Mouse (Mus musculus) heart, postnatal 36 days (tissue): Measurements from ENCODE around the gene Dcaf17. TPM values are rescaled to one million over a fixed set of nuclear protein-coding genes. Genes with fewer than 3 reads are reported as not detected.

Experiments
- DNase-seq, 2 experiments: peaks; one replicate each; pipeline ENCODE4 v3.0.0; 2021 to 2022
- intact Hi-C: fragments of 180-260 bp; cut with DNase I; formaldehyde crosslinking; loops from one replicate; pipeline ENCODE4 v1.15.1; 2025
- total RNA-seq, 2 experiments: library from RNA; stranded (reverse); gene quantifications; 2 replicates each; pipeline ENCODE4 v1.2.3; 2021

Gene Dcaf17
- total RNA-seq, 2 experiments from 2014 or later, result 5.0 to 5.2 TPM

DNA sequence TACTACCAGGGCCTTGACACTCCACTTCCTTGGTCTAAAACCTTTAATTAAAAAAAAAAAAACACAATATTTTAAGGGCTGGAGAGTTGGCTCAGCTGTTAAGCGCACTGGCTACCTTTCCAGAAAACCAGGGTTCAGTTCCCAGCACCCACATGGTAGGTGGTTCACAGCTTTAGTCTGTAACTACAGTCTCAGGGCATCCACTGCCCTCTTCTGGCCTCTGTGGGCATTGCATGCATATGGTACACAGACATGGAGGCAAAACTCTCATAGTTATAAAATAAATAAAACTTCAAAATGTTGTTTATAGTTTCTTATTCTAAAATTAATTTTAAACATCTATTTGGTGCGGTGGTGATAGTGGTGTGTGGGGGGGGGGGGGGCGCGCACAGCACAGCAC is 61.0 kb downstream of the Dcaf17 start:
- intact Hi-C loops, result no loop called here
- no peak for DNase-seq

DNA sequence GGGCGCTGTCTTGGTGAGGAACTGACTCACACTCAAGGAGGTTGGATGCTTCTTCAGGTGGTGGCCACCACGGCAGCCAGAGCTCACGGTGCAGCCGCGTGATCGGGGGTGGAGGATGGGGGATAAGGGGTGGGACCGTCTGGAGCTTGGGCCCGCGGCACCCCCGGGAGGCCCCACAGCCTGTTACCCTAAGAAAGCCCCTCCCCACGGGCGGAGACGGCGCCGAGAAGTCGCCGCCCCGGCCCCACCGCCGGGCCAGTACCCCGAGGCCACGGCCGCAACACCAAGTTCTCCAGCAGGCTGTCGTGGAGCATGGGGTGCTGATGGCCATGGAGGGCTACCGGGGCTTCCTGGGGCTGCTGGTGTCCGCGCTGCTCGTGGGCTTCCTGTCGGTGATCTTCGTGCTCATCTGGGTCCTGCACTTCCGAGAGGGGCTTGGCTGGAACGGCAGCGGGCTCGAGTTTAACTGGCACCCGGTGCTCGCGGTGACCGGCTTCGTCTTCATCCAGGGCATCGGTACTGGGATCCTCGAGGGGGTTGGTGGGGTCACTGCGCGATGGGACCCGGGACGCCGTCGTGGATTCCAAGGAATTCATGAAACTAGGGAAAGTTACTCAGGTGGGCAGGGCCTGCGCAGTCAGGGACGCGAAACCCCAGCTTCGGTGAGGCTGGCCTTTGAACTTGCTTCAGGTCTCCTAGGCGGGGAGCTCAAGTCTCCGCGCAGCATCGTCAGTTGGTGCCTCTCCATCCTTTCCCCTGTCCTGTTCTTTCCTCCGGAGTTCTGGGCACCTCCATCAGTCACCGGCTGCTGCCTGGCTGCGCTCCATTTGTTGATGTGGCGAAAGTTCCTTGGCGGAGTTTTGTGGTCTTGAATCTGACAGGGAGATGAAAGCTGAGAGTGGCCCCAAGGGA is 62.9 kb downstream of the Dcaf17 start, which contains the start of gene Cybrd1:
Gene Cybrd1, plus strand, starts transcription at position 127 of the 912 bp plus-strand sequence.
- peak; percentile 57 to 61 for DNase-seq
- intact Hi-C loops, result no loop called here

DNA sequence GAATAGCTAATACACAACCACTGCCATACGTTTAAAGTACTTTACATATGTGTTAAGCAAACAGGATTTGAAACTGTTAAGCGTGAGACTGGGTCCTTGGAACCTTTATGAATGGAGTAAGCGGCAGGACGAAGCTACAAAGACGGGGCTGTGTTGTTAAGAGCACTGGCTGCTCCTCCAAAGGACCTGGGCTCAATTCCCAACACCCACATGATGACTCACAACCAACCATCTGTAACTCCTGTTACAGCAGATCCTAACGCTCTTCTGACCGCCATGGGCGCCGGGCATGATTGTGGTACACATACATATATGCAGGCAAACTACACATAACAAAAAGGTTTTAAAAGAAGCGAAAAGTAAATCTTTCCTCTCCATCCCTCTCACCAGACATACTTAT is 65.7 kb downstream of the Dcaf17 start:
- DNase-seq, result no peak
- intact Hi-C loops, result no loop called here

DNA sequence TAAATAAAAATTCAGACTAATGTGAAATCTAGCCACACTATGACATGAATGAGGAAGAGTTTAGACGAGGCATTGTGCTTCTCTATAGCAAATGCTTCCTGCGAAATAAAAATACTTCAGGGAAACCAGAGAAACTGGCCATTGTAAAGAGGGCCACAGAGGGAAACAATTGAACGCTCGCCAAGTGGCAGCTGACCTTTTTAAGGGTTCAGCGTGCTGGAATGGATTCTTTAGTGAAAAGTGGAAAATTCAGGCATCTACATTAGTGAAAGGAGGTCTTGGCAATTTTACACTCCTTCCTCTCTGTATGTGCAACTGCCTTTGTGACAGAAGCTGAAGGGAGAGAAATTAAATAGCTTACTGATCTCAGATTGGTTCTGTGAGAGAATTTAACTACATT is 66.3 kb downstream of the Dcaf17 start:
- DNase-seq, result no peak
- intact Hi-C loops, result no loop called here

DNA sequence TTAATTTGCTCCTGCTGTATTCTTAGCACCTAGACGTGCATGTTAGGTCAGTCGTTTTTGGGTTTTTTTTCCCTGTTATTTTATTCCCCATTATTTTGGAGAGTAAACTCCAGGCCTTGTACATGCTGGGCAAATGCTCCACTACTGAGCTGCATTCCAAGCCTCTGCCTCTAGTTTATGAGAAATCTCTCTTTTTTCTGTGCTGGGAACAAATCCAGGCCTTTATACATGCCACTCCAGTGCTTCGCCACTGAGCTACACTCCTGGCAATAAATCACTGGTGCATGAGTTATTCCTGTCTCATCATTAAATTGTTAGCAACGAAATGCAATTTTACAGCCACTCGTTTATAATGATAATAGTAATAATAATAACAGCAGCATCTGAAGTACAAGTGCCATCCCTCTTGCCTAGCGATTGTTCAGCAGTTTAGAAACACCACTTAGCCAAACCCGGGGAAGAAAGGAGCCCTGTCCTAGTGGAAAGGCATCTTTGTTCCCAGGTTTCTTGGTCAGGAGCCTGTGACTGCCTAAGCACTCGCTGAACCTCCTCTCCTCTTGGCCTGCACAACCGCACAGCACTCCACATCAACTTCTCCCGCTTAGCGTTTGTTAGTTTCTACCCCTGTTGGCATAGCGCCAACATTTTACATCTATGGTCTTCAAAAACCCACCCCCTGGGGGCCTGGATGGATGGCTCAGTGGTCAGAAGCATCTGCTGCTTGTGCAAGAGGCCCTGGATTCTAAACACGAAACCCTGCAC is 67.3 kb downstream of the Dcaf17 start:
- intact Hi-C loops, result no loop called here
- DNase-seq, result no peak

DNA sequence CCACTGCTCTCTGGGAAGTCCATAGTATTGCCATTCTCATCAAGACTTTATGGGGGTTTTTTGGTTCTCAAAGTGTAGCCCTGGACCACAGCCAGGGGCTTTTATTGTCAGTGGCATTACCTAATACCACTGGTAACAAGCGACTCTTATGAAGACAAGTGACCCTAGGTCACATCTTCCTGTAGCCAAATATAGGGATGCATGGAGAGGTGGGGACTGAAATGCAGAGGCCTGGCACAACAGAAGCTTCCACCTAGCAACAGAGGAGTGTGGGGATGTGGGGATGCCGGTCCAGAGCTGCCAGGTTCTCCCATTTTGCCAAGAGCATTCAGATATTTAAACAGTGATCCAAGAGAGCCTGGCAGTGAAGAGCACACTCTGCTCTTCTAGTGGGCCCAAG is 68.5 kb downstream of the Dcaf17 start:
- intact Hi-C loops, result no loop called here
- no peak for DNase-seq

DNA sequence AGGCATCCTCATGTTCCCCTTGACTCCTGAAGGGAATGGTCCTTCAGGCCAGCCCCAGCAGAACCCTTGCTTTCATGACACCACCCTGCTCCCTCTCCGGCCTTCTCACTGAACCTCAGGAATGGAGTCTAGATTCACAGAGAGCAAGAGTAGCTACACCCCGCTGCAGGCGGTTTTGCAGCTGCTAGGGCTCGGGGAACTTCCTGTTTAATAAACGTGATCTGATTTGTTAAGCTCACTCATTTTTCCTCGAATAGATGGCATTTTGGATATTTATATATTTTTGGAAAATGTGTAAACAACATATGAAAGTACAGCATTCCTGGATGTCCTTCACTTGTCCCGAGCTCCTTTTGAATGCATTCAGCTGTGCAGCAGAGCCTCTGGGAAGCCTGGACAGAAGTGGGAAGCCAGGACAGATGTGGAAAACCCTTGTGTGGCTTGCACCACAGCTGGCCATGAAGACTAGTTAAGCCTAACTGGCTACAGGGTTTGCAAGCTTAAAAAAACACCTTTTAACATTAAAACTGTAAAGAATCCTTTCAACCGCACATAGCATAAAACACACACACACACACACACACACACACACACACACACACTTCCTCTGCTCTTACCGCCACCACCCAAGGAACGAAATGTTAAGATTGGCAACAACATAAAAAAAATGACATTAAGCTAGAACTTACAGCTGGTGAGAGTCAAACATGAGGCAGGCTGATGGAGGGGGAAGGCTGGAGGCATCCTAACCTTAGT is 72.8 kb downstream of the Dcaf17 start:
- DNase-seq, result no peak
- intact Hi-C loops, result no loop called here

DNA sequence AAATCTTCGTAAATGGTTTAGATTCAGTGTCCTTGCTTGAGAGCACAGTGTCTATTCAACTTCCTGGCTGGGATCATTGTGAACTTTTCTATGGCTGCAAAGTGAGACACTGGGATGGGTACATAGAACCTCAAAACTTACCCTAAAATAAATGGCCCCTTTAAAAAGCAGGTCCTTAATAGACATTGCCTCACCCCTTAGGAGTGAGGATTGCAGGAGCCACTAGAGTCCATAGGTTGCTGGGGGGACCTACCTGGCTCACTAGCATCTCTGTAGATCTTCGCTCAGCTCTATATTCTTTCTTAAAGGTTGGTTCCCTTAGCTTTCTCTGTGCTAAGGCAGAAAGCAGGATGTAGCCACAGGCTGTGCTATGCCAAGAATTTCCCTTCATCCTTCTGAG is 75.2 kb downstream of the Dcaf17 start:
- intact Hi-C loops, result no loop called here

DNA sequence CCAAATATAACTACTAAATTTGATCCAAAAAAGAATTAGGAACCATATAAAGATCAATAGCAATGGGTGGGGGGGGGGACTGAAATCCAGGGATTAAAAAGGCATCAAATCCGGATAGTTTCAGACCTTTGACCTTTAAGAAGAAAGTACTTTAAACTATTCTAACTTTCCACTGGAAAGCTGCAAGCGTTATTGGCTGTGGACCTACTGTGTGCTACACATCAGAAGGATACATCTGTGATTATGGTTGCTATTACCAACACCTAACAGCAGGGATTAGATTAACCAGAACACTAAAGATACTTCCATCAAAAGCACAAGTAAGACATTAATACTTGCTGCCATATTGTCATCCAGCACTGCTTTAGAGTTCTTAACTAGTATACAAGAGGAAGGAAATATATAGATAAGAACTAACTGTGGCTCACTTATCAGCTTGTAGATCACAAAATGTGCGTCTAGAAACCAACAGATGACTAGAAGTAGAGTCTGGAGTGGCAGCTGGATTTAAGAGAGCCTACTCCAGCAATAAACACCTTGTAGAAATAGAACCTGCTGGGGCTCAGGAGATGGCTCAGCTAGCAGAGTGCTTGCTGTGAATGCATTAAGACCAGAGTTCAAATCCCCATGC is 76.9 kb downstream of the Dcaf17 start:
- intact Hi-C loops, result no loop called here
- no peak for DNase-seq

More for the DNA sequence above, 75.2 kb downstream of the Dcaf17 start:
- no peak for DNase-seq

DNA sequence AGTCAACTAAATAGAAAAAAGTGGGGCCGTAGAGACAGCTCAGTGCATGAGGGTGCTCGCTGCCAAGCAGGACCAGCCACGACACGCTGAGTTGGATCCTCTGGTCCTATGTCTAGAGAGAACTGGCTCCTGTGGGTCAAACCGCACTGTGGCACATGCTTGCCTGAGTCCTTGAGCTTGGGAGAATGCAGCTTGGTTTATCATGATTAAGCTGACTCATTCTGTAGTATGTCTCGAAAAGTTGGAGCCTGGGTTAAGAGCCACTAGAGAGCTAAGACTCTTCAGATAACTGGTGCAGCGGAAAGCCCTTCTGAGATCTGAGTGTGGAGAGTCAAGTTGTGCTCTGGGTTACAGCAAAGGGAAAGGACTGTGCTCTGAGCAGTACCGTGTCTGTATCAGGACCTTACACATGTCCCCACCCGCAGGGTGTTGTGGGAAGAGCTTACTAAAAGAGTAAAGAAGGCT is 78.9 kb downstream of the Dcaf17 start:
- DNase-seq, result no peak
- intact Hi-C loops, result no loop called here

DNA sequence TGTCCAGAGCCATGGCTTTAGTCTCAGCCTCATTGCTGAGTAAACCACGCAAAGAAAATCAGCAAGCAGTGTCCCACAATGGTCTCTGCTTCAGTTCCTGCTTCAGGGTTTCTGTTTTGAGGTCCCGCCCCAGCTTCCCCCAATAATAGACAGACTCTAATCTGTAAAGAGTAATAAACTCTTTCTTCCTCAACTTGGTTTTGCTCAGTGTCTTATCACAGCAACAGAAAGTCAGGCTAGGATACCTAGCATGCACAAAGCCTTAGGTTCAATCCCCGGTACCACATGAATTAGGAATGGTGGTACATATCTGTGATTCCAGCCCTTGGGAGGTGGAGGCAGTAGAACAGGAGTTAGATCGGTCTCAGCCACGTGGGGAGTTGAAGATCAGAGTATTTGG is 79.7 kb downstream of the Dcaf17 start:
- no peak for DNase-seq
- intact Hi-C loops, result no loop called here

DNA sequence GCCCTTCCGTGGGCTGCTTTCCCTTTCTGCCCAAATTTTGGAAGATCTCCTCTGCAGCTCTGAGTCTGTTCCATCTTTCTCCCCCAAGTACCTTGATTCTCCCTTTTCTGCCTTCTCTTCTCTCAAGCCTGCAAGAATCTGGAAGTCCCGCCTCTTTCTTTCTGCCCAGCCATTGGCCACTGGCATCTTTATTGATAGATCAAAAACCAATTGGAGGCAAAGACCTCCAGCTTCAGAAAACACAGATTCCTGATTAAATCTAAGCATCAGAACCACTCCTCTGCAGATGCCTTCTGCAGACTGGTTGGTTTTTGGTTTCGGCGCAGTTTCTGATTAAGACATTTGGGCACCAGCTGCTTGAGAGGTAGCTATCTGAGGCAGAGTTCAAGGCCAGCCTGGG is 85.5 kb downstream of the Dcaf17 start:
- intact Hi-C loops, result no loop called here
- no peak for DNase-seq

DNA sequence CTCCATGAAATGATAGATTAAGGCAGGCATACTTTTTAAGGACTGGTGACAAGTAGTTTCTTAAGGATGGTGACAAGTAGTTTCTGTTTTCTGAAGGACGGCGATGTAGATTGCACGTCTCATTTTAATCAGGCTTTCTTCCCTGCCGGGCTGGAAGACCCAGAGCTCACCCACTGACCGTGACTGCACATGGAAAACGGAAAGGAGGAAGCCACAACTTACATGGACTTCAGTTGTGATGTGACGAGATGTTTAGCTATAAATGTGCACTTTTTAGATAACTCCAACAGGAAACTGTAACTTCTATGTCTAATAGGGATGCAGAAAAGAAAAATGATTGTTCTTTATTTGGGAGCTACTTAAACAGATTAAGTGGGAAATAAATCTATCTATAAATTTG is 87.3 kb downstream of the Dcaf17 start:
- DNase-seq, result no peak
- intact Hi-C loops, result no loop called here

DNA sequence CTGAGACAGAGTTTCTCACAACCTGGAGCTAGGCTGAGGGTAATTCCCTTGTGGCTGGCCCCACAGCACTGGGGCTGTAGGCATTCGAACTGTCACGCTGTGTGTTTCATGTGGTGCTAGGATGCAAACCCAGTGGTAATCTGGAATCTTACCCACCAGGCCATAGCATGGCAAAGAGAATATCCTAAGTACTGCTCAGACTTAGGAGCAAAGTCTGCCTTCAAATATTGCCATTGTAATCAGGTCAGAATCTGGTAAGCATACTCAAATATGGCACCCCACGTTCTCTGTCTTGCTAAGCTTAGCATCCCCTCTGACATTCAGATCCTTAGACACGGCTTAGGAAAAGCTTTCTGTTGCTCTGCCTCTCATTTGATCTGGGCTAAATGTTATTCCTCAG is 90.7 kb downstream of the Dcaf17 start:
- intact Hi-C loops, result no loop called here
- DNase-seq, result no peak

DNA sequence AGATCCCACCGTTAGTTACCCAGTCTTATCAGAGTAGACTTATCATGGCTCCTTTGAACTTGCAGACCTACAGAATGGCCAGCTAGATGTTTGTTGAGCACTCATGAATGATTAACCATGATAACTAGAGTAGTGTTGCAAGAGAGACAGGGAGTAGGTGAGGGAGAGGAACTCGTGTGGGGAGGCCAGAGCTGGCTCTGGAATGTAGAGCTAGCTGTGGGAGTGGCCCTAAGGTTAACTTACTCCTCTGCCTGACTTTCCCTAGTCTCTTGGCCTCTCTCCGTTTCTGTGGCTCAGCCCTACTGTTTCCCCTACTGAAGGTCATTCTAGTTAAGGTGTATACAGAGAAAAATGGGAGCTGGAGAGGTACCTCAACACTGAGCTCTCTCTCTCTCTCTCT is 91.1 kb downstream of the Dcaf17 start:
- no peak for DNase-seq
- intact Hi-C loops, result no loop called here

DNA sequence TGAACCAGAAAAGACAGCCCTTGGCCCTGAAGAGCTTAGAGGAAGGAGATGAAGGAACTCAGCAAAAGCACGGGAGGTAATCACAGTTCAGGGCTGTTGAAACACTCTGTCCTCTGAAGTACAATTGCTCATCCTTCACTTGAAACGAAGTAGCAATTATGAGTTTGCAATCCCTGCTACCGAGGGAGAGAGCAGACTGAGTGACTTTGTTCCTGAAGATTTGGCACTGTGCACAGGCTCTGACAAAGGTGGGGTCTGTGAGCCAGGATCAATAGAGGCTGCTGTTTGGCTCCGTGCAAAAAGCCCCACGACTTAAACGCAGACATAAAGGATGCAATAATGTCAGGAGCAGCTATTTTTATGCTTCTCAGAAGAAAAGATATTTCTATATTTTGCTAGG is 92.7 kb downstream of the Dcaf17 start:
- no peak for DNase-seq
- intact Hi-C loops, result no loop called here
